Mouse (Mus musculus) heart, embryonic 16.5 days (tissue): ENCODE measurements at regions not wholly inside any gene's neighbourhood (a gene's known extent, or its start where the extent isn't known, plus 50 kb on each side); places are given as distances from the start of the nearest gene placed in this dataset.

ENCODE experiments used
- ATAC-seq: fragments of 200-750 bp; cut with Nextera tagmentation; replicated peaks from 2 replicates; pipeline ENCODE4 v1.8.0; 2017; ENCODE audit warnings: moderate number of reproducible peaks; ENCODE audit not compliant: insufficient read depth, low FRiP score; ENCODE audit errors: extremely low read depth
- H3K27ac ChIP-seq: fragments of 300-500 bp; sonication (generic); 2 replicates; pipeline ENCODE4 v1.5.1; 2014; ENCODE audit warnings: mild to moderate bottlenecking, low read length, control low read depth, moderate library complexity
- H3K27me3 ChIP-seq: fragments of 300-500 bp; sonication (generic); 2 replicates; pipeline ENCODE4 v1.6.1; 2014; ENCODE audit warnings: low read length, mixed read lengths; ENCODE audit not compliant: control insufficient read depth, insufficient read depth
- H3K36me3 ChIP-seq: fragments of 300-500 bp; sonication (generic); 2 replicates; pipeline ENCODE4 v1.6.1; 2014; ENCODE audit not compliant: control insufficient read depth, insufficient read depth
- H3K4me1 ChIP-seq: fragments of 300-500 bp; sonication (generic); 2 replicates; pipeline ENCODE4 v1.6.1; 2014; ENCODE audit warnings: low read length, mixed read lengths; ENCODE audit not compliant: control insufficient read depth, insufficient read depth
- H3K4me2 ChIP-seq: fragments of 300-500 bp; sonication (generic); 2 replicates; pipeline ENCODE4 v1.6.1; 2014; ENCODE audit warnings: low read depth, mild to moderate bottlenecking, control low read depth, low read length
- H3K4me3 ChIP-seq: fragments of 300-500 bp; sonication (generic); 2 replicates; pipeline ENCODE4 v1.5.1; 2014; ENCODE audit warnings: mild to moderate bottlenecking, control low read depth, low read length
- H3K9ac ChIP-seq: fragments of 300-500 bp; sonication (generic); 2 replicates; pipeline ENCODE4 v1.6.1; 2014; ENCODE audit warnings: low read length, control low read depth
- H3K9me3 ChIP-seq: fragments of 300-500 bp; sonication (generic); replicated peaks from 2 replicates; pipeline ENCODE4 v1.6.1; 2016; ENCODE audit warnings: low read length; ENCODE audit not compliant: control insufficient read depth
- WGBS: fragments of 180-500 bp; shearing (Covaris S2); extraction: QIAGEN DNeasy Blood & Tissue Kit; methylation state at CpG from one replicate; pipeline ENCODE4 v1.1.7; 2014; 5-methylcytosine and 5-hydroxymethylcytosine counted together

DNA sequence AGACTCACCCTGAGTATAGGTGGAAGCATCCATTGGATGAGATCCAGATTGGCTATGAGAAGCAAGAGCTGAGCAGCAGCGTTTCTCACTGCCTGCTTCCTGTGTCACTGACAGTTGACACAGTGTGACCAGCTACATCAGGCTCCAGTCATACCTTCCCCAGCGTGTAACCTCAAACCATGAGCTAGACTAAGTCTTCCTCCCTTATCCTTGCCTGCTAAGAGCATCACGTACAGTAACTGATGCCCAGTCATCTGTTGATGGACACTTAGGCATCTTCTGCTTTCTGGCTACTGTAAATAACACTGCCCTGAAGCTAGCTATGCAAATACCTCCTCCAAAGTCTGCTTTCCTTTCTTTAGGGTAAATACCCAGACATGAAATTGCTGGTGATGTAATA lies 181.4 kb upstream of the Eci2 start:
- H3K9me3 ChIP-seq = no peaks in the 10 kb centered on the region
- no peak for ATAC-seq
- no peak overlapping the region for H3K4me2 ChIP-seq
- 64% methylated on average over 3 of the region's 3 CpGs for WGBS
- H3K27me3 ChIP-seq = no peaks in the 10 kb centered on the region
- H3K4me1 ChIP-seq = peaks cover 2% of the 10 kb centered on the region; the same call in 1 of the 2 replicates
- H3K27ac ChIP-seq = no peak overlapping the region
- no peaks in the 10 kb centered on the region for H3K36me3 ChIP-seq
- no peak overlapping the region for H3K9ac ChIP-seq
- no peak overlapping the region for H3K4me3 ChIP-seq

GRCm38 (mm10) chr13:35209551-35209950 lies 182.7 kb upstream of the Eci2 start:
- Histone ChIP-seq H3K36me3 (no peaks in the 10 kb centered on the region), H3K27ac (no peak overlapping the region), H3K27me3 (no peaks in the 10 kb centered on the region), H3K4me3 (no peak overlapping the region), H3K9ac (no peak overlapping the region), H3K4me1 (peaks cover 2% of the 10 kb centered on the region; the same call in 1 of the 2 replicates), H3K9me3 (no peaks in the 10 kb centered on the region), H3K4me2 (no peak overlapping the region)
- ATAC-seq = no peak
- 27% methylated on average over 4 of the region's 4 CpGs for WGBS

DNA sequence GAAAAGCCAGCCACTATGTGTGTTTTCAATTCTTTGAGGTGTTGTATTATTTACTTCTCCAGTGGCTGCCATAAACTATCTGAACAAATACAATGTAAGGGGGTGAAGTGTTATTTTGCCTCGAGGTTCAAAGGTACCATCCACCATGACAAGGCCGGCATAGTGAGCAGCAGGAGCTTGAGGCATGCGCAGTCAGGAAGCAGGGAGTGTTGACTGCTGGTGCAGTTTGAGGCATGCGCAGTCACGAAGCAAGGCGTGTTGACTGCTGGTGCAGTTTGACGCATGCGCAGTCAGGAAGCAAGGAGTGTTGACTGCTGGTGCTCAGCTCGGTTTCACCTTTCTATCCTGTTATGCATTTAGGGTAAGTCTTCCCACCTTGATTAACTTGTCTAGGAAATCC lies 184.9 kb upstream of the Eci2 start:
- Histone ChIP-seq H3K9me3 (no peaks in the 10 kb centered on the region), H3K4me2 (no peak overlapping the region), H3K27ac (no peak overlapping the region), H3K4me1 (peaks cover 2% of the 10 kb centered on the region; the same call in 1 of the 2 replicates), H3K9ac (no peak overlapping the region), H3K27me3 (no peaks in the 10 kb centered on the region), H3K36me3 (no peaks in the 10 kb centered on the region), H3K4me3 (no peak overlapping the region)
- 90% methylated on average over 9 of the region's 9 CpGs for WGBS
- ATAC-seq = no peak

DNA sequence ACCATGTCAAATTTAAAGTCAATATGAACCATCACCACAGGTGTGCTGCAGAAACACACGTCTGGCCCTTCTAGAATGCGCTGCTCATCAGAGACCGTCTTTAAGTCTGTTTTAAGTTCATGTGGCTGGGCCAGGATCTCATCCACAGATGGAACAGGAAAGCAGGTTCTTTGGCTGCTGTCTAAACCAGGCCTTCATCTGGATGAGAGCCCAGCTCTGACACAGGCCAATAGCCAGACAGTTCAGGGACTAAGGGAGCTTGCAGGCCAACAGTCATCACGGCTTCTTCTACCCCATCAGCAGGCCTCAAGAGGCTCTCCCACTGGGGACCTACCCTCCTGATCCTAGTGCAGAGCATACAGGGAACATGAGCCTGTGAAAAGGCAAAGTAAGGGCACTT lies 185.4 kb upstream of the Eci2 start:
- Histone ChIP-seq H3K4me1 (peaks cover 2% of the 10 kb centered on the region; the same call in 1 of the 2 replicates), H3K36me3 (no peaks in the 10 kb centered on the region), H3K4me2 (no peak overlapping the region), H3K9me3 (no peaks in the 10 kb centered on the region), H3K27me3 (no peaks in the 10 kb centered on the region), H3K4me3 (no peak overlapping the region), H3K9ac (no peak overlapping the region), H3K27ac (no peak overlapping the region)
- WGBS = 77% methylated on average over 4 of the region's 4 CpGs
- no peak for ATAC-seq

DNA sequence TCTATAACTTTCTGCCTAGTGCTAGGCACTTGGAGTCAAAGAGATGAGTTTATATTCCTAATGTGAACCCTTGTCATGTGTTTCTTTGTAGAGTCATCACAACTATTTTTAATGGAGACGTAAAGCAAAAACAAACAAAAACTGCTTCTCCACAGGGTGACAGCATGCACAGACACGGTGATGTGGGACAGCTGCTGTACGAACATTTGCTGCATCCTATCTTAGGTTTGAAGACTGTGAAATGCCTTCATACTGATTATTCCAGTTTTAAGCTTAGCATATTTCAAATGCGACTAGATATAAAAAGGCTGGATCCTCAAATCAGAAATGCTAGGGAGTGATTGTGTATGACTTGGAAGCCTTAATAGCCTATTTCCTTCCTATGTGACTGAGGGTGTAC lies 187.3 kb upstream of the Eci2 start:
- Histone ChIP-seq H3K9me3 (no peaks in the 10 kb centered on the region), H3K4me3 (no peak overlapping the region), H3K4me1 (peaks cover 2% of the 10 kb centered on the region; the same call in 1 of the 2 replicates), H3K4me2 (no peak overlapping the region), H3K27ac (no peak overlapping the region), H3K27me3 (no peaks in the 10 kb centered on the region), H3K36me3 (no peaks in the 10 kb centered on the region), H3K9ac (no peak overlapping the region)
- ATAC-seq = no peak
- WGBS = 72% methylated on average over 4 of the region's 4 CpGs

GRCm38 (mm10) chr13:35226142-35226829 lies 199.4 kb upstream of the Eci2 start:
- WGBS = 72% methylated on average over 7 of the region's 7 CpGs
- no peak overlapping the region for H3K27ac ChIP-seq
- no peaks in the 10 kb centered on the region for H3K4me1 ChIP-seq
- ATAC-seq = no peak
- no peak overlapping the region for H3K4me2 ChIP-seq
- no peaks in the 10 kb centered on the region for H3K27me3 ChIP-seq
- no peak overlapping the region for H3K4me3 ChIP-seq
- no peak overlapping the region for H3K9ac ChIP-seq
- H3K9me3 ChIP-seq = peaks cover 1% of the 10 kb centered on the region; the same call in 1 of the 2 replicates
- no peaks in the 10 kb centered on the region for H3K36me3 ChIP-seq

- no peaks in the 10 kb centered on the region for H3K27me3 ChIP-seq
- H3K36me3 ChIP-seq = no peaks in the 10 kb centered on the region
- H3K9me3 ChIP-seq = no peaks in the 10 kb centered on the region
- H3K4me3 ChIP-seq = no peak overlapping the region
- no peaks in the 10 kb centered on the region for H3K4me1 ChIP-seq
- ATAC-seq = no peak
- H3K4me2 ChIP-seq = no peak overlapping the region
- 76% methylated on average over 1 of the region's 1 CpGs for WGBS
- no peak overlapping the region for H3K27ac ChIP-seq
- H3K9ac ChIP-seq = no peak overlapping the region
These were observed 200.0 kb upstream of the Eci2 start for GRCm38 (mm10) chr13:35226944-35227343.

DNA sequence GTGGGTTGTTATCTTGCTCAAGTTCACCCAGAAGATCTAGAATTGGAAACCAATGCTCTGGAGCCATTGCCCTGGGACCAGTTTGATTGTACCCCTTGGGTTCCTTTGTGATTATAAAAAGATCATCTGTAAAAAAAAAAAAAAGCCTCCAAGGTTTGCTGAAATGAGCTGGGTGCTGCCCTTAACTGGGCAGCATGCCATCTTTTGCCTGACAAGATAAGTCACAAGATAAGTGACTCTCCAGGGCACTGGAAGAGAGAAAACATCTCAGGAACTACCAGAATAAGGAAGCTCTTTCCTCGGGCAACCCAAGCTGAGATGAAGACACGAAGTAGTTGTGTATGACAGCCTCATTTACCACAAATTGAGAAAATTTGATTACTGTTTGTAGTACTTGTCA lies 202.7 kb upstream of the Eci2 start:
- no peak overlapping the region for H3K4me2 ChIP-seq
- WGBS = 50% methylated on average over 2 of the region's 2 CpGs
- no peak overlapping the region for H3K4me3 ChIP-seq
- no peaks in the 10 kb centered on the region for H3K27me3 ChIP-seq
- no peaks in the 10 kb centered on the region for H3K4me1 ChIP-seq
- H3K9ac ChIP-seq = no peak overlapping the region
- H3K27ac ChIP-seq = no peak overlapping the region
- H3K9me3 ChIP-seq = no peaks in the 10 kb centered on the region
- H3K36me3 ChIP-seq = no peaks in the 10 kb centered on the region
- ATAC-seq = no peak

- Histone ChIP-seq H3K4me2 (no peak overlapping the region), H3K4me1 (no peaks in the 10 kb centered on the region), H3K9me3 (no peaks in the 10 kb centered on the region), H3K36me3 (no peaks in the 10 kb centered on the region), H3K27ac (no peak overlapping the region), H3K9ac (no peak overlapping the region), H3K4me3 (no peak overlapping the region), H3K27me3 (no peaks in the 10 kb centered on the region)
- no peak for ATAC-seq
- WGBS = 84% methylated on average over 1 of the region's 1 CpGs
These were observed 206.7 kb upstream of the Eci2 start for GRCm38 (mm10) chr13:35233636-35234035.
